Mouse (Mus musculus) B cell, adult 2 months (primary cell): ENCODE measurements around the gene Gvin1.
A peak's percentile ranks its signal among the peaks of the same experiment; 100 is the strongest.
"Not testable (repeated sequence)": the region's sequence is repeated elsewhere in the genome, so short reads cannot be mapped to it uniquely, and the experiment has no call there.

Experiments used
- DNase-seq, 2 experiments: peaks; one replicate each; pipeline ENCODE4 v3.0.0; 2022

Gene Gvin1

DNA sequence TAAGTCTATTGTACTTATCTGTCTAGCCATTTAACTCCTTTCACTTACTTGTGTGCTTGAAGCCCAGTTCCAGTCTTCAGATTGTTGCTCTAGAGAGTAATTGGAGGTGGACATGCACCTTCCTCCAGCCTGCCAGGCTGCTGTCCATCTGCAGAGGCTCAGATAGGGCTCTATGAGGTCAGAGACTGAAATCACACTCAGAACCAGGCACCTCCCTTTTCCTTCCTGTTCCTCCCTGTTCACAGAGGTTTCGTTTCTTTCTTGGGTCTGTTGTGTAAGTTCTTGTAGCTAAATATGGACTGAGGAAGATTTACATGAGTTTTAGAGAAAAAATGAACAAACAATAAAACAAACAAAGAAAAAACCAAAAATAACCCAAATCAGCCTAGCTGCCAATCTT is at the start of gene Gvin1:
Gene Gvin1, minus strand, starts transcription at position 150 of the 400 bp plus-strand sequence.
- DNase-seq, result peak in 1 of 2 experiments; percentile 17

DNA sequence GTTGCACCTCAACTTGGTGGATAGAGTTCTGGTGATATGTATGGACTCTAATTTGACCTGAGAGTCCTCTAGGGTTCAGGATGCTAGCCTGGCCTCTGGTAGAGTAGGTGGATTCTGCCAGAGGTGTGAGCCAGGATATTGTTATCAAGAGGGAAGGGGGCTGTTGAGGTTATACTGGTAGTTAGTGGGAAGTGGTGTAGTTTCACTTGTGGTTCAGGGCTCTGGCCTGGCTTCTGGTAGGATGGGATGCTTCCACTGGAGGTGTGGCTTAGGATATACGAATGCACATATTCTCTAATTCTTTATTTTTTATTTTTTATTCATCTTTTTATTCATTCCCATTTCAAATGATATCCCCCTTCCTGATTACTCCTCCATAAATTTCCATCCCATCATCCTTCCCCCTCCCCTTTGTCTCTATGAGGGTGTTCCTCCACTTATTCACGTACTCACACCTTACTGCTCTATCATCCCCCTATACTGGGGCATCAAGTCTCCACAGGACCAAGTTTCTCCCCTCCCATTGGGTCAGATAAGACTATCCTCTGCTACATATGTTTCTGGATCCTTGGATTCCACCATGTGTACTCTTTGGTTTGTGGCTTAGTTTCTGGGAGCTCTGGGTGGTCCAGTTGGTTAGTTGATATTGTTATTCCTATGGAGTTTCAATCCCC is 36.9 kb upstream of the Gvin1 start:
- DNase-seq, result no peak

DNA sequence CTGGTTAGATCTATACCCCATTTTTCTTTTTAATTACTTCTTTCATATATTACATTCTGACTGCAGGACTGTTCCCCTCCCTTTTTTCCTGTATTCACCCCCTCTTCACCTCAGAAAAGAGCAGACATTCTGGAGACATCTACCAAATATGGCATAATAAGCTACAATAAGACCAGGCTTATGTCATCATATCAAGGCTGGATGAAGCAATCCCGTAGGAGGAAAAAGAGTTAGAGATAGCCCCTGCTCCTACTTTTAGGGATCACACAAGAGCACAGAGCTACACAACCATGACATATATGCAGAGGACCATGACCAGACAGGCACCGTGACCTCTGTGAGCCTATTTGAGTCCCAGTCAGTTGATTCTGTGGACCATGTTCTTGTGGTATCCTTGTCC is 33.8 kb upstream of the Gvin1 start:
- DNase-seq, result no peak

DNA sequence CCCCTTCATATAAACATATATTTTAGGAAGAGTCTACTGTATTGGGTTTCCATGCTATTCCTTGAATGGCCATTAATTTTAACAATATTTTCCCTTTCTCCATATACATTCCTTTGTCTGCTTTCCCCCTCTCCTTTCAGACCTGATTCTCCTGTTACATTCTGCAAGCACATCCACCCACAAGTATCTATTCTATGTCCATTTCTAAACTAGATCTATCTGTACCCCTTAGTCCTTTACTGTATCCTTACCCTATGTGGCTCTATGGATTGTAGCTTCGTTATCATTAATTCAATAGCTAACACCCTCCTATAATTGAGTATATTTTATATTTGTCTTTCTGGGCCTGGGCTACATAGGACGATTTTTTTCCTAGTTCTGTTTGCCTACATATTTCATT is 33.1 kb upstream of the Gvin1 start:
- no peak for DNase-seq

DNA sequence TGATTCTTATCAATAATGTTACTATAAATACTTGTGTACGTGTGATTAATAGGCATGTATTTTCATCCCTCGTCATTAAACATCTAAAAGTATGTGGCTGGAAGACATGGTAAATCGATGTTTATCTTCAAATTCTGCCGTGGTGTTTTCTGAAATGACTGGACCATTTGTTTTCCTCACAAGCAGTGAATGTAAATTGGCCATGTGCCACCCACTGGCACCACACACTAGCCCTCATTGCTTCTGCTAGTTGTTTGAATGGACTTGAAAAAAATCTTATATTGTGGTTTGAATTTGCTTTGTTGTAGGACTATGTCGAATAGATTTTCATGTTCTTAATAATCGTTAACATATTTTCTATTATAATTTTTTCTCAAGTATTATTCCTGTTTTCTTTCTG is 30.5 kb upstream of the Gvin1 start:
- no peak for DNase-seq

DNA sequence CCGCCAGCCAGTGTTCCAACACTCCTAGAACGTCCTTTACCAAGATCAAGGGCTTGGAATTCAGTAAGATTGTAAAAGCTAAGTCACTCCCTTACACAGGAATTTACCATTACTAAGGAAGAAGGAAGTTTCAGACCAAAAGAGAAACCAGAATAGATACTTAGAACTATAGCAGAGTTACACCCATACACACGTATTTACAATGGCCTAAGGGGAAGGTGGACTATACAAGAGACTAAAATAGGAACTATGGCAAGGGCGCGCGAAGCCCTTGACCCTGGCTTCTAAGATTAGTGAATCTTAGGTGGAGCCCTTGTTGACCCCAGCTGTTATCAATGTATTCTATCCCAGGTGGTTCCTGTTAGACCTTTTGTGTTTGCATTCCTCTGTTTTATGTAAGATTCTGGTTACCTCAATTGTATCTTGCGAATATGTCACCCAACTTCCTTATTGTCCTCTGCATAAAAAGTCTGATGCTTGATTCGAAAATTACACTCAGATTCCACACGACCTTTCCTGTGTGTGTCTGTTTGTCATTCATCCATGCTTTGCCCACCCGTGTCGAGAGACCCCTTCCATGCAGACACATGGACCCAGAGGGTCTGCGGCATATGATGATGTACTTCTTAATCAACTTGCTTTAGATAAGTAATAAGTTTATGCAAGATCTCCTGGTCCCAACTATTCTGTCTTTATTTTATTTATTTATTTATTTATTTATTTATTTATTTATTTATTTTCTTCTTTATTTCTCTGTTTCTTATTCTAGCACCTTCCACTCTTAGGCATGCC is 25.6 kb upstream of the Gvin1 start:
- DNase-seq, result not testable (repeated sequence)

DNA sequence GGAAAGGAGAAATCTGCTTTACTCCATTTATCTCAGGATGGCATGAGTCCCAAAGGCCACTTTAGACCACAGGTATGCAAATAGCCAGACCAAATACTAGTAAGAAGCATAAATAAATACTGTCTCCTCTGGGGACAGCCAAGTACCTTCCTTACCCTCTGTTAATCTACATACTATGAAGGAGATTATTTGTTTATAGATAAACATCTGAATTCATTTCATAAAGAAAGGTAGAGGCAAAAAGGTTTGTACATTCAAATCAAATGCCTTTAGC is 22.0 kb upstream of the Gvin1 start:
- DNase-seq, result no peak

DNA sequence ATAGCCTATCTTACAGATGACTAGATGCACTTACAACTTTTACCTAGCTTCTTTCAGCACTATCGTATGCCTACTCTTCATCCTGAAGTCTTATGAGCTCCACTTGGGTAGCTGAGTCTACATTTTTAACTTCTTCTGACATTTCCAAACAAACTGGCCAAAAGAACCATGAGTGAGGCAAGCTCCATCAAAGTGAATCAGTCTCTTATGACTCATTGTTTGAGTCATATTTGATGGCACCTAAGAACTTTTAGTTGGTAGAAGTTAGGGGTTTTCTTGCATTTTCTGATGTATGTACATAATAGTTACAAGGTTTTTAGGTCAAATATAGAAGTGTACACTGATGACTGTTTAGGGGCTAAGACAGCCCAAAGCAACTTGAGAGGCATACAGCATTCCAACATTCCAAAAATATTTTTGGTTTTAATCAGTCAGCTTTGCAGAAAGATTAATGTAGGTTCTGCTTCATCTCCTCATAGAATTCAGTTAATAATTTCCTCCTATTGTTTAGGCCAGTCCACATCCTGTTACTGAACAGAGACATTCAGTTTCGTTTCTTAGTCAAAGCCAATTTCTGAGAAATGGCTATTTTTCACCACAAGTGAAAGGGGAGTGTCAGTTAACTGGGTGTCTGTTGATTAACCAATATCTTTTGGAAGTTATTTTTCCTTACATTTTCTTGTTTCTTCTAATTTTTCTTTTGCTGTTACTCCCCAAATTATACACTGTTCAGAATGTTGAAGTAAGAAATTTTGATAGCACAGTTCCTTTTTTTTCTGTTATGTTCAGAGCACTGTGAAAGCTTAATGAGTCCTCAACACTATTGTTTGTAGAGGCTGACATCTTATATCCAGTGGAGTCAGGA is 21.4 kb upstream of the Gvin1 start:
- DNase-seq, result peak; percentile 29 to 32

DNA sequence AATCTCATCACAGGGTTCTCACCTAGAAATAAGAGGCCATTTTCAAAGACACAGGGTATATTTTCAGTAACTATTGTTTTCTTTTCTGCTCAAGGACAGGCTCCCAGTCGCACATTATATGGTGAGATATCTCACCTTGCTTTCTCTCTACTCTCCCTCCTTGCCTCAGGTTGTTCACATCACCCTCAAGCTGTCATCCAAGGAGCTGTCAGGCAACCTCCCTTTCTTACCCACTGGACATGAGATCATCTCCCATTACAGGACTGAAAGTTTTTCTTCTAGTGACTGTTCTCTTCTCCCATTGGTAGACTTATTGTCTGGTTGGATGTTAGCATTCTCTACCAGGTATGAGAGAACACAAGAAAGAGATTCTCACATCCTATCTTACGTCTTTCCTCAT is 20.5 kb upstream of the Gvin1 start:
- no peak for DNase-seq

DNA sequence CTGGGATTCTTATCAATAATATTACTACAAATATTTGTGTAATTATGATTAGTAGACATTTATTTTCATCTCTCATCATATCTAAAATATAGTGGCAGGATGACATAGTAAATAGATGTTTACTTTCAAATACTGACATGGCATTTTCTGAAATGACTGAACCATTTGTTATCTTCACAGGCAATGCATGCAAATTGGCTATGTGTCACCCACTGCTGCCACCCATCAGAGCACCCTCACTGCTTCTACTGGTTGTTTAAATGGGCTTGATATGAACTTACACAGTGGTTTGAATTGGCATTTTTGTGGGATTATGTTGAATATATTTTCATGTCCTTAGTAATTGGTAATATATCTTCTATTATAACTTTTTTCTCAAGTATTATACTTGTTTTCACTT is 784 bp upstream of the Gvin1 start:
- DNase-seq, result not testable (repeated sequence)

DNA sequence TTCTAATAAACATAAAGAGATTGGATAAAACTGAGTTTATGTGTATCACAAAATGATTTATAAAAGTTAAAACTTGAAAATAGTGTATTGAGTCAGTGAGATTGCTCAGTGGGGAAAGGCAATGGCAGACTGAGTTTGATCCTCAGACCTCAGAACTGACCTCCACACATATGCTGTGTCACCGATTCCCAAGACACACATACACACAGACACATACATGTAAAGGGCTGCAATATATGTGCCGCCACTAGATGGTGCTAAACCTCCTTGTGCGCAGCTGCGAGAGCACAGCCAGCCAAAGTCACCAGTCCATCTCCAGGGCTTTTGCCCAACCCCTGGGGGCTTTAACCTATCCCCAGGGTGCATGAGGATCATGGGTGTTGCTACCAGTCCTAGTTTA is 1.4 kb downstream of the Gvin1 start:
- DNase-seq, result not testable (repeated sequence)

DNA sequence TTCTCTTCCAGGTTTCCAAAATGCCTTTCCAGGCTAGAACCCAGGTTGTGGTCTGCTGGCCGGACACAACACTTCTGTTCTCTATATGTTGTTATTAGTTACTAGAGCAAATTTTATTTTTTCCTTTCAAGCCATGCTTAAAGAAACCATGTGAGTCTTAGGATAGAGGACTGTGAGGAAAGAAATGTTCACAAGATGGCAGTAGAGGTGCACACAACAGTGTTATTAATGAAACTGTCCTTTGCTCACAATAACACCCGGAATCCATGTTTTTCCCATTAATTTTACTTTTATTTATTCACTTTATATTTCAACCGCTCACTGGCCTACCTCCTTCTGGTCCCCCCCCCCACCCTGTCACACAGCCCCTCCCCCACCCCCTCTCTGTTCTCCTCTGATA is 8.5 kb downstream of the Gvin1 start:
- not testable (repeated sequence) for DNase-seq

DNA sequence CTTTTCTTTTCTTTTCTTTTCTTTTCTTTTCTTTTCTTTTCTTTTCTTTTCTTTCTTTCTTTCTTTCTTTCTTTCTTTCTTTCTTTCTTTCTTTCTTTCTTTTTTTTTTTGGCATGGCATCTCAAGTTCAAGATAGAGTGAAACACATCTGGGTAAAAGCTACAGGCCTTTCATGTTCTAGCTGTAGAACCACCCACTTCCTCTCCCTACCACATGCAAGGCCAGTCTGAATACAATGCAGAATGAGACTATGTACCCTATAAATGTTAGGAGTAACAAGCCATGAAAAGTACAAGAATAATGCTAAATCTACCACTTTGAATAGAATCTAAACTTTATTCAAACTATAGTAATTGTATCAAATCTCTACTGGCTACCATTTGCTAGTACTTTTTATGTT is 38.1 kb downstream of the Gvin1 start:
- DNase-seq, result not testable (repeated sequence)

DNA sequence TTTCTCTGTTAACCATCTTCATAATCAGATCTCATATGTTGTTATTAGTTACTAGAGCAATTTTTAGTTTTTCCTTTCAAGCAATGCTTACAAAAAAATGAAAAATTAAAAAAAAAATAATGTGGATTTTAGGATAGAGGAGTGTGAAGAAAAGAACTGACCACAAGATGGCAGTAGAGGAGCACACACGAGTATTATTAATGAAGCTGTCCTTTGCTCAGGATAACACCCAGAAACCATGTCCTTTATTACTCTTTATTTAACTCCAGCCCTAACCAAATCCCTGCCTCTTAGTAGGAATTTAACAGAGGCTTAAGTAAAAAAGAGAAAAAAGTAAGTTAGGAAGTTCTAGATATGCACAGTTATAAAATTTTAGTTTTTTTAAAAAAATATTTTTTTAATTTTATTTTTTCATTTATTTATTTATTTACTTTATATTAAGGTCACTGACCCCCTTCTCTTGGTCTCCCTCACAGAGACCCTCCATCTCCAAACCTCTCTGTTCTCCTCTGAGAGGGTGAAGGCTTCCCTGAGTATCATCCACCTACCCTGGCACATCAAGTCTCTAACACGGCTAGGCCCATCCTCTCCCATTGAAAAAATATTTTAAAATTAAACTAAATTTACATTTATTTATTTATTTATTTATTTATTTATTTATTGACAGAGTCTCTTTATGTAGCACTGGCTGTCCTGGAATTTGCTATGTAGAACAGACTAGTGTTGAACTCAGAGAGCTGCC is 69.9 kb downstream of the Gvin1 start:
- DNase-seq, result not testable (repeated sequence)

DNA sequence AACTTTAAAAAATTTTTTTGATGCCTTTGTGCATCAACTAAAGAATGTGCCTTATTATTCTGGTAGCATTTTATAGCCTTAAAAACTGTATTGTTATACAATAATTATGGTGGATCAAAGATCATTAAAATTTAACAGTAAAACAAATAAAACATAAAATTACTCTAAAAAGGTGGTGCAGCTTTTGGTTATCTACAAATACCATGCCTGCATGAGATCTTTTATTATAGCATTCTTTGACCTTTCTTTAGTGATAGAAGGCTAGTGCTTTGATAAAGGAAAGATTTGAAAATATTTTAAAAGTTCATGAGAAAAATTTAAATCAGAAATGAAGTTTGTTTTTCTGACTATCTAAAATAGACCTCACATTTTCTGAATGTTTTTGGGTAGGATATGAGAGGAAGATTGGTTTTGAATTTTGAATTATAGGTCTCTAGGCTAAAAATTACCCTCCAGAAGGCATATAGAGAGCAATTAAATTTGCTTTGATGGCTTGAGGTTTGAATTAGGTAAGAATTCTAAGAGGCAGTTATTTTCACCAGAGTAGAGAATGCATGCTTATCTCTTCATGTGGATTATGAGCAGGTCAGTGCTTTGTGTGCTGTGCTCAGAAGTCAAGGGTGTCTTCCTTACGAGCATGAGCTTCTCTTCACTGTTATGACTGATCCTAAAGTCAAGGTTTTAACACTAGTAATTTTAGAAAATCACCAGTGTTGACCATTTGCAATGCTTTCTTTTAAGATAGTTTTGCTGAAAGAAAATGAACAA is 73.8 kb downstream of the Gvin1 start:
- DNase-seq, result not testable (repeated sequence)

DNA sequence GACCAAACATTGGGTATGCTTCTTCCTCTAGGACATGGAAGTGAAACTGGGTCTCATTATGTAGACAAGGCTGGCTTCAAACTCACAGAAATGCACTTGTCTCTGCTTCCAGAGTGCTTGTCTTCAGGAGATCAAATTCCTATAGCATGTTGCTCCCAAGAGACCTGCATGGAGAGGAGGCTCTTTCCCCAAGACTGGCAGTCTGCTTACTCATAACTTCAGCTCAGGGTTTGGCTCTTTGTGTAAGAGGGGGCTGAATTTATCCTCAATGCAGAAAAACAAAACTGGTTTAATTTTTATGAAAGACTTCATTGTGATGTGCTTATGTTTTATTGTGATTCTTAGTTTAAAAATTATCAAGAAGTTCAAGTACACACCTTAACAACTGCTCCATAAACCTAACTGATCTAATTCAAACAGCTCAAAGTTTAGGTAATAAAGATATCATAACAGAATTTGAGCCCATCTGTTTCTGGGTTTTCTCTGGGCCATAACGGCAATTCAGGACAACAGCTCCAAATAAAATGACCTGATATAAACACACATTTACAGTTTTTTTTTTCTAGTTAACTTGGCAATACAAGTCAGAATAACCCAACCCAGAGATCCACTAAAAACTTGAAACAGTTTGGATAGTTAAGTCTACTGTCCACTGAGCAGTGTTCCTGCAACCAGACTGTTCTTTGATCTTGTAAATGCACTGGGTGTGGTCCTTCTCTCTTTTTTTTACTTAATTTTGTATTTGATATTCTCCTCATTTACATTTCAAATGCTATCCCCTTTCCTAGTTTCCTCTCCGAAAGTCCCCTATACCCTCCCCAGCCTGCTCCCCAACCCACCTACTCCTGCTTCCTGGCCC is 97.8 kb downstream of the Gvin1 start:
- DNase-seq, result not testable (repeated sequence)
